Mouse (Mus musculus) mouse embryonic stem cell (cell line): ENCODE data around the gene Cd38.

Experiments used
- in situ Hi-C, 2 experiments: fragments of 300-500 bp; cut with MboI; formaldehyde crosslinking; loops; 1 replicate in 1 of 2; 3 replicates in 1 of 2; pipeline ENCODE4 v1.14.3; 2019 to 2020; ENCODE audit warnings: low sequenced_read_pairs in 2 of 2, low pct_unique_long_range_greater_than_20kb in 1 of 2, mixed read lengths in 1 of 2; ENCODE audit not compliant: unreplicated experiment in 1 of 2

The Cd38 gene

DNA sequence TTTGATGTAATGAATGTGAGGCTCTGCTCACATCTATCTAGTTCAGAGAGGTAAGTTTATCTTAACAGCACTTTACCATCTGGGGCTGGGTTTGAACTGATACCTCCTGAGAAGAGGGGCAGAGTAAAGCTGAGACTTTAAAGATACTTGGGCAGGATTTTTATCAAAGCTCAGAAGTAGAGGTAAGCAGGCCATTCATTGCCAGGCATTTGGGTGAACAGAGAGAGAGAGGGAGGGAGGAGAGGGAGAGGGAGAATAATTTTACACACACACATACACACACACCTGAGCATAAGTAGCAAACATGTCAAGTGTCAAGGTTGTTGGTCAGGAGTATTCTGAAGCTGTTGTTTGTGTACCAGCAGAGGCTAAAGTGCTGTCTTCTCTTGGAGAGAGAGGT, at the start of gene Cd38:
TSS of gene Cd38 (plus strand) at position 301 of the 400 bp plus-strand sequence.
- in situ Hi-C loops, result no loop called here

DNA sequence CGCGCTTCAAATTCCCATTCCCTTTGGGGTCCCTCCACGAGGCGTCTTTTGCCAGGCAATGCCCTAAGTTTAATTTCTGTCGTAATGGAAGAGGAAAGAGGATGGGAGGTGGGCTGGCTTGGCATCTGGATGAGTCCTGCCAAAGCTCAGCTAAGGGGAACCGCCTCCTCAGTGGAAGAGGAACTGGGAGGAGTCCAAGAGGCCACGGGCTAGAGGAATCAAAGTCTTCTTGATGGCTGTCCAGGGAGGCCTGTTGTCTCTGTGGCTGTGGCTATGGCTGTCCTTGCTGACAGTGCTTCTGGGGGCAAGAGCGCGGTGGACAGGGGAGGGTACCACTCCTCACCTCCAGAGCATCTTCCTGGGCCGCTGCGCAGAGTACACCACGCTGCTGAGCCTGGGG, 49.7 kb upstream of the Cd38 start, which contains the start of gene Bst1:
TSS of gene Bst1 (plus strand) at position 191 of the 400 bp plus-strand sequence.
- in situ Hi-C loops, result no loop called here

DNA sequence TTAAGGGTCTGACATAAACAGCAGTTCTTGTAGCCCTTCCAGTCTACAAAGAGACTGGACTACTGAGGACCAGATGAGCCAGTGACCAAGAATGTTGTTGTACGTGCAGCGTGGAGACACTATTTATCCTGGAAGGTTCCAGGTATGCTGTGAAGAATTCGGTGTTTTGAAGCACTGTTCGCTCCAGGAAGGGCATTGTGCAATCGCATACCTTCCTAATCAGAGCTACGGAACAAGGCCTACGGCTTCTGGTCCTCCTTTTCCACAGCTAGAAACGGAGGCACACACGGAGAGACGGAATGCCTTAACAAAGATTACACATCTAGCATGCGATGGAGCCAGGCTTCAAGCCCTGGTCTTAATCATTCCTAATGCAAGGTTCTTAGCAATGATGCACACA, 47.6 kb upstream of the Cd38 start:
- in situ Hi-C loops, result no loop called here

DNA sequence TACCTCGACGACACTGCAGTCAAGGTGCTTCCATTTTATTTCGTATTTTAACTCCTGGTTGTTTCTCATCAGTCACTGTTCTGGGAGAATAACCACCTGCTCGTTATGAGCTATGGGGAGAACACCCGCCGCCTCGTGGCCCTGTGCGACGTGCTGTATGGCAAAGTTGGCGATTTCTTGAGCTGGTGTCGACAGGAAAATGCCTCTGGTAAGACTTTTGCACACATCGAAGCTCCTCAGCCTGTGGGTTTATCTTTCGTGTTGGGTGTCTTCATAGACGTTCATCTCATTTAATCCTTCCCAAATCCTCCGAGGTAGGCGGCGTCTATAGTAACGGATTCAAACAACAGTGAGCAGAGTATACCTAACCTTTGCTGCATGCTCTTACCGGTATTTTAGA, 46.8 kb upstream of the Cd38 start, which contains the start of gene Fbxl5:
TSS of gene Fbxl5 (minus strand) at position 101 of the 400 bp plus-strand sequence.
- in situ Hi-C loops, result no loop called here

DNA sequence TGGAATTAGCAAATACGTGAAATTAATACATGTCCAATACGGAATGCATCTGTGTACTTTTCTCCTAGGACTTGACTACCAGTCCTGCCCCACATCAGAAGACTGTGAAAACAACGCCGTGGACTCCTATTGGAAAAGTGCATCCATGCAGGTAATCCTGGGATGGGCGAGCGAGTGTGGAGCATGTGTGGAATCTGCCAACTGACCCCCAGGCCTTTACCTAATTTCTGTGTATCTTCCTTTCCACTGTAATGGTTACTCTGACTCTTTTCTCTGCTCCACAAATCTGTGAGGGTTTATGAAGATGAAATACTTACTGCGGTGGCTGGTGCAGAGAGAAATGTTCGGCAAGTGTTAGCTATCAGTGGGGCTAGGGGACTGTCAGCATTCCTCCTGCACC, 46.2 kb upstream of the Cd38 start:
- in situ Hi-C loops, result no loop called here

DNA sequence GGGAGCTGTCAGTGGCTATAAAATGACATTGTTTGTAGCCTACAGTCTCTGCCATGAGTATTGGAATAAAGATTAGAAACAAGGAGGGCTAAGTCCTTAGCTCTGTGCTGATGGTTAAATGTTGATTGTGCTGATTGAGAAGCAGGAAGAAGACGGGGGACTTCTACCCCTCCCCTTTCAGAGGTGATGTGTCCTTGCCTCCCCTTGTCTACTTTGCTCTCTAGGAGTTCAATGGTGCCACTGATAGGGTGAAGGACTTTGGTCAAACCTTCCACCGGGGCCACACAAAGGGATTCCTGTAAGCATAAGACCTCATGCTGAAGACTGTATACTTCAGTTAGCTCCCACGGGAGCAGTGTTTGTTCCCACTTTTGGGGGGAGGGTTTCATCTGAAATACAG, 45.5 kb upstream of the Cd38 start:
- in situ Hi-C loops, result no loop called here

DNA sequence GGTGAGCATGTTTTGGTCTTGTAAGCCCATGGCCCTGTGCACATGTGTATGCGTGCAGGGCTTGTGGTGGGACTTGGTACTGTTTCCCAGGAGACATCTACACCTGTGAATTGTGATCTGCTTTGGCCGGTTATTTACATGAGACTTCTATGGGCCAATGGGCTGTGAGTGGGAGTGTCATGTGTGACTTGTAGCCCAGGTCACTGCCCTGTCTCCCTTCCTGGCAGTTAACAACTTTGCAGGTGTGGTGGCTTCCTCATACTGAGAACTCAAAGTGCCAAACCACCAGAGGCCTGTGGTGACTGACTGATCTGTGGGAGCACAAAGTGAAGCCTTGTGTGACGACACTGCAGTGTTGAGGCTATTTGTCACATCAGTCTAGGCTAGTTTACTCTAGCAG, 43.8 kb upstream of the Cd38 start:
- in situ Hi-C loops, result no loop called here

DNA sequence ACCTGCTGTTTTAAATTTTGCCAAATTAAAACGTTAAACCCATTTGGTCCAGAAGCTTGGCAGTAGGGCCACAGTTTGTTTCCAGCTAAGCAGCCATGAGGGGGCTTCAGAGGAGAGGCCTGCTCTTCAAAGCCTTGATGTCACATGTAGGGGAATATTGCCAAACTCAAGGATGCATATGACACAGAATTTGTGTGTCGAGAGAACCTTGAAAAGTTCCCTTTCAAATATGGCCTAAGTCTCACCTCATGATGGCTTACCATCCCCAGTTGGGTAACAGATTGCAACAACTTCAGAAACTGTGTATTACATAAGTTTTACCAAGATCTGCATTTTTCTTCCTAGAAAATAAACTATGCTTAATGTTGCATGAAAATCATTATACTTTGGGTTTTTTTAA, 41.5 kb upstream of the Cd38 start:
- in situ Hi-C loops, result no loop called here

DNA sequence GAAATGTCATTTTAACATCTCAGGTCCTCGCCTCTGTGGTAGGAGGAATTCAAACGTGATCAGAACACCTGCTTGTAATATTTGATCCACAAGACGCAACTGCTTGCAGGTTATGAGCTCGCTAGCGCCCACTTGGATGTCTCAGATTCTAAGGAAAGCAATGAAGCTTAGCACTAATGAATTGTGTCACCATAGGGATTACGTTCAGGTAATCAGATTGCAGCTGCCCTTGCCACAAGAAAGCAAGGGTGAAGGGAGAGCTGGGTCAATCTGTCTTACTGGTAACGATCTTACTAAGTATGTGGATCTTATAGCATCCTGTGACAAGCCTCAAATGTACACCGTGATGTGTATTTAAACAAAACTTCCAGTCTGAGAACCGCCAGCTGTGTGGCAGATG, 41.0 kb upstream of the Cd38 start:
- in situ Hi-C loops, result no loop called here

DNA sequence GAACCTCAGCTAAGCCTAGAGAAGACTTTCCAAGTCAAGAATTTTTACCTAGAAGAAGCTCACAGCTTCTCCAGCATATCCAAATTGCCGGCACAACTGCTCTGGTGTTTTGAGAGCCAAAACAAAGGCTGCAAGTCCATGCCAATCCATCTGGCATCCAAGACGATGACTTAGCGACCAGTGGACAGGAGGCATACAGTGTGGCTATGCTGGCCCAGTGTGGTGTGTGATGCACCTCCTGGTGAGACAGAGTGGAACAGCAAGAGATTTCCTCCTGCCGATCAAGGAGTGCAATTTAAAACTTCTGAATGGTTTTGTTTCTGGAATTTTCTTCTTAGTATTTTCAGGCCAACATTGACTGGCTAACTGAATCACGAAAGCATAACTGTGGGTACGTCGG, 31.8 kb upstream of the Cd38 start:
- in situ Hi-C loops, result no loop called here

DNA sequence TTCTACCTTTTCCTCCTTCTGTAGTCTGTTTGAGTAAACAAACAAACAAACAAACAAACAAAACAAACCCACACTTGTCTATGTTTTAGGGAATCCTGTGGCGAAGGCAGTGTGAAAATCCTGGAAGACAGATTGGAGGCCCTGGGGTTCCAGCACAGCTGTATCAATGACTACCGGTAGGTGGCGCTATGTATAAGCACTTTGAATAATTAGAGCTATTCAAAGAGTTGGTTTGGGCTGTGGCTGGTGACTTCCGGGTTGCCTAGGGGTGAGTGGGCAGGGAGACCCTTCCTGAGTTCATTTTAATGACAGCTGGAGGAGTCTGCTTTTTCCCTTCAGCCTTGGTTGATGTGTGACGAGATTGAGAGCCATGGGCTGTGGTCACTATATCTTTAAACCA, 31.0 kb upstream of the Cd38 start:
- in situ Hi-C loops, result no loop called here

DNA sequence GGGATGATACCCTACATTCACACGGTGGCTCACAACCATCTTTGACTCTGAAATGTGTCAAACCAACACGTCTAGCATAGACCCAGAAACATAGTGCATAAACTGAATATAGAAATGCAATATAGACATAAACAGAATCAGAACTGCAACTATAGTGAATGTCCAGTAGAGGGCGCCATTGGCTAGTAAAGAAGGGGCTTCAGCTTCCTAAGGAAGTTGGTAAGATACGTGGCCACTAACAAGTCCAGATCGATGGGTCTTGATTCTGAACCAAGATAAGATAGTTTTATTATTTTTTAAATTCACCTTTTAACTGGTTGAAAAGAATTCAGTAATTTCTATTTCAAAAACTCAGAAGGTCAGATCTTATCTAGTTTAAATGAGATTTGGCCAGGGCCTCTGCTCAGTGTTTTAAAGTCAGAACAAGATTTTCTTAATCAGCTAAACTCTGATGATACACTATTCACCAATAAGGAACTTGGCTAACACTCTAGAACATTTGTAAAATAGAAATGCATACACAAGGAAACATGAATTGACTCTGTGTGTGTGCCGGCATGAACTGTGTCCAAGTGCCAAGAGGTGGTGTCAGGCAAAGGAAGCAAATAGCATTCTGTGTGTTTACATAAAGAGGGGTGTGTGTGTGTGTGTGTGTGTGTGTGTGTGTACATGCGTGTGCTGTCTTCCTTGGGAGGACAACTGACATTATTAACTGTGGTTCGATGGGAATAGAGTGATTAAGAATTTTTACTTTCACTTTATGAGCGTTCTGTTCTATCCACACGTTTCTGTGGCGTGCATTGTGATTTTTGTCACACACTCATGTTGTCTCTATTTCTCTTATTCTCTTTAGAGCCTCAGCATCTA, 27.0 kb upstream of the Cd38 start:
- in situ Hi-C loops, result loop anchor here in 1 of 2 experiments (10.0 kb wide), 1 partner anchor 53 kb away; no protein-coding TSS in a partner anchor

DNA sequence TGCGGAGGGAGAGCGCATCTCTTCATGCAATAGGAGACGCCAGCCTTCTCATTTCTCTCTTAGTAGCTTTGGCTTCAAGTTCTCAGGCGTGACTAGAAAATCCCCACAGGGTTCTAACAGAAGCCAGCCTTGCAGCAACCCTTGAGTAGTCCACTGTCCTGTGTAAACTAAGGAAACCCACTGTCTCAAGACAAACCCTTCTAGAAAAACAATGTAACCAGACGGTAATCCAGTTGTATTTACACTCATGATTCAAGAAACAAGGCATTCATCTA, 26.4 kb upstream of the Cd38 start:
- in situ Hi-C loops, result loop anchor here in 1 of 2 experiments (10.0 kb wide), 1 partner anchor 53 kb away; no protein-coding TSS in a partner anchor

DNA sequence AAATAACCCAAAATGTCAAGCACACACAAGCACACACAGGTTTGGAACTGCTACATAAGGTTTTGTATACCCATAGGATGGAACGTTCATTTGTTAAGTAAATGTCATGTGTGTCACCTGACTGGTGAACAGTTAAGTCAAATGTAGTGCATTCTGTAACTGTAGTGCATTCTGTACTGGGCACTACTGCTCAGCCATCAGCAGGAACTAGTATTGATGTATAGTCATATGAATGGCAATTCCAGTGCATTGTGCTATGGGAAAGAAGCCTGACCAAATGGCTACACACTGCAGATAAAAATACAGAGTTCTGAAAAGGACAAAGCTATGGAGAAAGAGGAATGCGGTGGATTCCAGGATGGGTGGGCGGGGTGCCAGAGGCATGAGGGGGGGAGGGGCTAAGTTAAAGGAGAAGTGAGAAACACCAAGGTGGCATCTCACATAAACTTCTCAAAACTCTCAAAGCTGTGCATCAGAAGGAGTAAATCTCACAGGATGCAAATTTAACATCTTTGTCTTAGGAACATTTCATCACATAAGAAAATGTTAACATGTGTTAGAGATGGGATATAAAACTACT, 25.7 kb upstream of the Cd38 start:
- in situ Hi-C loops, result loop anchor here in 1 of 2 experiments (10.0 kb wide), 1 partner anchor 52 kb away; no protein-coding TSS in a partner anchor

DNA sequence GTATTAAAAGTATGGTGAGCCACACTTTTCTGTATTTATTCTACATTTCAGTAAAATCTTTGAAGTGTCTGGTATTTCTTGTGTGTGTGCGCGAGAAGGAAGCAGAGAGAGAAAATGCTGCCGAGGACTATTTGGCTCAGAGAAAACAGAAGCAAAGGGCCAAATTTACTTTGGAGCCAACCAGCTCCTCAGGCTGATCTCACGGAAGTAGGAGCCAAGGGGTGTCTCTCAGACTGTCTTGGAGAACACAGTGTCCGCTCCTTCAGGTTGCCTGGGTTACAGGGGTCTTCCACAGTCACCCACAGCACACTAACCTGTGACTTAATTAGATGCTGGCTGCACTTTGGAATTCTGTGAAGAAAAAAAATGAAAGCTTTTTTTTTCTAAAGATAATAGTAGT, 23.3 kb upstream of the Cd38 start:
- in situ Hi-C loops, result loop anchor here in 1 of 2 experiments (10.0 kb wide), 1 partner anchor 50 kb away; no protein-coding TSS in a partner anchor

DNA sequence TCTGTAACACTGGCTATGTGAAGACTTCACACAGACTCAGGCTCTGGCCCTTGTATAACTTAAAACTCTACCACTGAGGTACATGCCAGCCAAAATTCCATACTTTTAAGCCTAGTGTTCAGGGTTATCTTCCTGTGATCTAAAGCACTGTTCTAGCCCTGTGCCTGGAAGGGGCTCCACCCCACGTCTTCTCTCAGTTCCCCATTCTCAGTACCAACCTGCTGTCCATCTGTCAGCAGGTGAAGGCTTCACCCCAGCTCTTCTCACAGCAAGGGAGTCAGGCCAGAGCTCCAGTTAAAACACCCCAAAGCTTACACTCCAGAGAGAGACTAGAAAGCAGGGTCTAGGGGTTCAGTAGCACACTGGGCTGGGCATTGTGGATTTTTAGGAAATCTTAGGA, 22.7 kb upstream of the Cd38 start:
- in situ Hi-C loops, result loop anchor here in 1 of 2 experiments (10.0 kb wide), 1 partner anchor 49 kb away; no protein-coding TSS in a partner anchor

DNA sequence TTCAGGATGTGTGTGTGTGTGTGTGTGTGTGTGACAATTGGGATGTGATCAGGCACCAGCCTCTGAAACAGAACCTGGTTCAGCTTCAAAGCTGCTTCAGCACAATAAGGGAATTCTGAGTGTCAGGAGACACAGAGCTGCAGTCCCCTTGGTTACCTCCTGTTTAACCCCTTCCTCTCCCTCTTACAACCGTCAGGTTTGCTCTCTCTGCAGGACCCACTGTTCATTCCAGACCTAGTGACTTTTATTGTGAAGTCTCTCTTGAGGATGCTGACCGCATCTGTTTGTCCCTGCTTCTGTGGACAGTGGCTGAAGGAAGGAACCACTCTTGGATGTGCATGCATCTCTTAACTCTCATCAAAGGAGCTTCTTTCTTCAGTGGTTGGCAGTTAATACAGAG, 22.1 kb upstream of the Cd38 start:
- in situ Hi-C loops, result loop anchor here in 1 of 2 experiments (10.0 kb wide), 1 partner anchor 49 kb away; no protein-coding TSS in a partner anchor

DNA sequence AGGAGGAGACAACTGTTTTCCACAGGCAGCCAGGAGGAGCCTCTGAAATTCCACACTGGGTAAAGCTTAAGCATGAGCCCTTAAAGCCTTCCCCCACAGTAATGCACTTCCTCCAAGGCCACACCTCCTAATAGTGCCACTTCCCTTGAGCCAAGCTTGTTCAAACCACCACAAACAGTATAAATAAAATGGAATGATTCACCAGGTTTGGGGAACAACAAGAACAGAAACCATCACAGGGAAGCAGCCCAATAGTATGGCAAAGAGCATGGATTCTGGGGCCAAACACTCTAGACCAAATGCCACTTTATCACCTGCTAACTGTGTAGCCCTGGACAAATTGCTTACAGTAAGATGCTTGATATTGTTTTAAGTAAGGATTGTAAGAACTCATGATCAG, 20.8 kb upstream of the Cd38 start:
- in situ Hi-C loops, result loop anchor here in 1 of 2 experiments (10.0 kb wide), 1 partner anchor 47 kb away; no protein-coding TSS in a partner anchor

DNA sequence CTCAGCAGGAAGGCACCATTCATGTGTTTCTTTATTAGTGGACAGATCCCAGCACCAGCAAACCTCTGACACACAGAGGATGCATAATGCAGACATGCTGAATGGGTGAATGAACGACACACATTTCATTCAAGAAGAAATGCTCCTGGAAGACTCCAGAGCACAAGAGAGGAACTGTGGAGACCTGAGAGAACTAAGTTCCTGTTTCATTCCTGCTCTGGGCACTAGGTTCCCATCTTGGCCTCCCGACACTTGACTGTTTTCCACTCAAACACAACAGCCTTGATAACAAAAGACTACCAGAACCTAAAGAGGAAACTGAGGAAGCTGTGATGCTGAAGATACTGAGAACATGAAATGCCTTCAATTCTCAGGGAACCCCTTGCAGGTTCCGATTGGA, 20.1 kb upstream of the Cd38 start:
- in situ Hi-C loops, result loop anchor here in 1 of 2 experiments (10.0 kb wide), 1 partner anchor 47 kb away; no protein-coding TSS in a partner anchor
